Mouse (Mus musculus): ENCODE measurements around the gene Sowahc. TPM values are rescaled to one million over a fixed set of nuclear protein-coding genes. Genes with fewer than 3 reads are reported as not detected.

Sowahc gene
- total and polyA plus RNA-seq, 3 experiments = 0.36 to 2.1 (median 1.5) TPM

GRCm38 (mm10) chr10:59266097-59266496 lies 44.3 kb downstream of the Sowahc start:
- no peak for DNase-seq (ENCODE audit: low spot score)
- H3K4me3 ChIP-seq (ENCODE audit: low read depth, low read length) = no peak overlapping the region

DNA sequence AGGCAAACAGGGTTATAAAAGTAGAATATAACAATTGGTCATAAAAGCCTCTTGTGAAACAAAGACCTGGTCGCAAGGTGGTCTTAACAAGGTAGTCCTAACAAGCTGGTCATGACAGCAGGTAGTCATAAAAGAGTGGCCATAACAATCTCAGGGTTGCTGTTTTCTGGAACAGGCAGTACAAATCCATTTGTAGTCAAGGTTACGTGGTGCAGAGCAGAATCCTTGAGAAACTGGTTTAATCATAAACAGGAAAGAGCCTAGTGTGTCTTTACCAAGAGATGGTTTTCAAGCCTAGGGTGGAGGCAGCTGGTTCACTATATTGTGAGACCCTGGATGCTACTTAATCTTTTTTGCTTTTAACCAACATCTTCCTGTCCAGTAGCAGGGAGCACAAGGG lies 45.5 kb downstream of the Sowahc start:
- no peak for TF ChIP-seq GATA1 (IDR thresholded peaks at IDR 0.05; ENCODE audit: borderline replicate concordance, low read length)
- TF ChIP-seq CTCF (IDR thresholded peaks at IDR 0.05; ENCODE audit: low read depth, low read length) = no peak
- H3K36me3 ChIP-seq (replicated peaks) = no peaks in the 10 kb centered on the region
- H3K4me1 ChIP-seq (ENCODE audit: insufficient read depth, low read depth, low read length) = no peaks in the 10 kb centered on the region
- no peaks in the 10 kb centered on the region for H3K9me3 ChIP-seq (replicated peaks)
- DNase-seq (ENCODE audit: low spot score) = no peak
- no peak overlapping the region for H3K4me3 ChIP-seq (ENCODE audit: low read depth, low read length)
- H3K27me3 ChIP-seq (ENCODE audit: insufficient read depth, low read length) = 0 out of 2 replicates have a peak, but pooled peaks cover 2% of the 10 kb centered on the region
- ATAC-seq (ENCODE audit: extremely low read depth, insufficient number of reproducible peaks, low FRiP score, poor library complexity, severe bottlenecking) = no peak

More at GRCm38 (mm10) chr10:59266097-59266496, 44.3 kb downstream of the Sowahc start:
- Histone ChIP-seq H3K4me1 (ENCODE audit: insufficient read depth, low read depth, low read length) (no peaks in the 10 kb centered on the region), H3K27me3 (ENCODE audit: insufficient read depth, low read length) (0 out of 2 replicates have a peak, but pooled peaks cover 2% of the 10 kb centered on the region), H3K9me3 (replicated peaks) (no peaks in the 10 kb centered on the region), H3K36me3 (replicated peaks) (no peaks in the 10 kb centered on the region)
- ATAC-seq (ENCODE audit: extremely low read depth, insufficient number of reproducible peaks, low FRiP score, poor library complexity, severe bottlenecking) = no peak
- no peak for TF ChIP-seq CTCF (IDR thresholded peaks at IDR 0.05; ENCODE audit: low read depth, low read length)
- no peak for TF ChIP-seq GATA2 (IDR thresholded peaks at IDR 0.05; ENCODE audit: borderline replicate concordance, low read depth, low read length)
- TF ChIP-seq POLR2AphosphoS5 (IDR thresholded peaks at IDR 0.05; ENCODE audit: insufficient replicate concordance, low read depth, low read length) = no peak
- no peak for TF ChIP-seq TAL1 (conservative IDR thresholded peaks at IDR 0.05; ENCODE audit: low read depth, low read length)
- no peak for TF ChIP-seq GATA1 (IDR thresholded peaks at IDR 0.05; ENCODE audit: borderline replicate concordance, low read length)

- no peaks in the 10 kb centered on the region for H3K9me3 ChIP-seq (replicated peaks)
- 0 out of 2 replicates have a peak, but pooled peaks cover 2% of the 10 kb centered on the region for H3K27me3 ChIP-seq (ENCODE audit: insufficient read depth, low read length)
- no peak for ATAC-seq (ENCODE audit: extremely low read depth, insufficient number of reproducible peaks, low FRiP score, poor library complexity, severe bottlenecking)
- TF ChIP-seq POLR2AphosphoS5 (IDR thresholded peaks at IDR 0.05; ENCODE audit: insufficient replicate concordance, low read depth, low read length) = no peak
- no peak for TF ChIP-seq TAL1 (conservative IDR thresholded peaks at IDR 0.05; ENCODE audit: low read depth, low read length)
- no peak for TF ChIP-seq GATA2 (IDR thresholded peaks at IDR 0.05; ENCODE audit: borderline replicate concordance, low read depth, low read length)
- no peak for TF ChIP-seq GATA1 (IDR thresholded peaks at IDR 0.05; ENCODE audit: borderline replicate concordance, low read length)
- no peak for TF ChIP-seq CTCF (IDR thresholded peaks at IDR 0.05; ENCODE audit: low read depth, low read length)
- DNase-seq (ENCODE audit: low spot score) = no peak
- no peaks in the 10 kb centered on the region for H3K4me1 ChIP-seq (ENCODE audit: insufficient read depth, low read depth, low read length)
- H3K36me3 ChIP-seq (replicated peaks) = no peaks in the 10 kb centered on the region
- no peak overlapping the region for H3K4me3 ChIP-seq (ENCODE audit: low read depth, low read length)
Measured at GRCm38 (mm10) chr10:59268109-59268508, 46.4 kb downstream of the Sowahc start.

DNA sequence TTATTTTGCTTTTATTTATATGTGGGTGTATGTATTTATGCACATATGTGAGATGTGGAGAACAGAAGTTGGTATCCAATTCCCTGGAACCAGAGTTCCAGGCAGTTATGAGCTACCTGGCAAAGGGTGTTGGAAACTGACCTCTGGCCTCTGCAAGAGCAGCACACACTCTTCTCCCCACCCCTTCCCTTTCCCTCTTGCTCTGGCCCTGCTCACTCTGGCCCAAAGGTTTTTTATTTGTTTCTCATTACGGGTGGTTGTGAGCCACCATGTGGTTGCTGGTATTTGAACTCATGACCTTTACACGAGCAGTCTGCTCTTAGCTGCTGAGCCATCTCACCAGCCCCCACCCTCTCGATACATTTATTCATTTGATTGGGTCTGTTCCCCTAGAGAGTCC lies 47.0 kb downstream of the Sowahc start:
- Histone ChIP-seq H3K4me1 (ENCODE audit: insufficient read depth, low read depth, low read length) (no peaks in the 10 kb centered on the region), H3K9me3 (replicated peaks) (no peaks in the 10 kb centered on the region), H3K27me3 (ENCODE audit: insufficient read depth, low read length) (0 out of 2 replicates have a peak, but pooled peaks cover 2% of the 10 kb centered on the region), H3K4me3 (ENCODE audit: low read depth, low read length) (no peak overlapping the region), H3K36me3 (replicated peaks) (no peaks in the 10 kb centered on the region)
- DNase-seq (ENCODE audit: low spot score) (no peak), ATAC-seq (ENCODE audit: extremely low read depth, insufficient number of reproducible peaks, low FRiP score, poor library complexity, severe bottlenecking) (no peak)
- TF ChIP-seq POLR2AphosphoS5 (IDR thresholded peaks at IDR 0.05; ENCODE audit: insufficient replicate concordance, low read depth, low read length) (no peak), GATA1 (IDR thresholded peaks at IDR 0.05; ENCODE audit: borderline replicate concordance, low read length) (no peak), TAL1 (conservative IDR thresholded peaks at IDR 0.05; ENCODE audit: low read depth, low read length) (no peak), CTCF (IDR thresholded peaks at IDR 0.05; ENCODE audit: low read depth, low read length) (no peak), GATA2 (IDR thresholded peaks at IDR 0.05; ENCODE audit: borderline replicate concordance, low read depth, low read length) (no peak)

GRCm38 (mm10) chr10:59275745-59276144 lies 54.0 kb downstream of the Sowahc start:
- Histone ChIP-seq H3K36me3 (replicated peaks) (no peaks in the 10 kb centered on the region), H3K4me1 (ENCODE audit: insufficient read depth, low read depth, low read length) (no peaks in the 10 kb centered on the region), H3K9me3 (replicated peaks) (no peaks in the 10 kb centered on the region), H3K27me3 (ENCODE audit: insufficient read depth, low read length) (peaks cover 15% of the 10 kb centered on the region; the same call in 1 of the 2 replicates), H3K4me3 (ENCODE audit: low read depth, low read length) (no peak overlapping the region)
- no peak for DNase-seq (ENCODE audit: low spot score)
- no peak for TF ChIP-seq GATA2 (IDR thresholded peaks at IDR 0.05; ENCODE audit: borderline replicate concordance, low read depth, low read length)
- no peak for TF ChIP-seq GATA1 (IDR thresholded peaks at IDR 0.05; ENCODE audit: borderline replicate concordance, low read length)
- TF ChIP-seq CTCF (IDR thresholded peaks at IDR 0.05; ENCODE audit: low read depth, low read length) = no peak
- TF ChIP-seq TAL1 (conservative IDR thresholded peaks at IDR 0.05; ENCODE audit: low read depth, low read length) = no peak
- TF ChIP-seq POLR2AphosphoS5 (IDR thresholded peaks at IDR 0.05; ENCODE audit: insufficient replicate concordance, low read depth, low read length) = no peak
- no peak for ATAC-seq (ENCODE audit: extremely low read depth, insufficient number of reproducible peaks, low FRiP score, poor library complexity, severe bottlenecking)

Other genes with a start within 250 kb of the Sowahc start
- gene Sept10, start 106 bp upstream of the Sowahc start, total RNA-seq (2014; fragmentation: Nextera tagmentation) = 9.5 and 13.9 TPM in 2 replicates
- gene Sept10, start 106 bp upstream of the Sowahc start, total RNA-seq (2017) = 11.8 and 14.4 TPM in 2 replicates
- 0.75 and 1.1 TPM in 2 replicates for gene Sept10, start 106 bp upstream of the Sowahc start, polyA plus RNA-seq (2012)
- 20.6 and 34.2 TPM in 2 replicates for gene P4ha1, start 101.3 kb downstream of the Sowahc start, total RNA-seq (2014; fragmentation: Nextera tagmentation)
- gene P4ha1, start 101.3 kb downstream of the Sowahc start, total RNA-seq (2017) = 29.7 and 34.2 TPM in 2 replicates
- gene P4ha1, start 101.3 kb downstream of the Sowahc start, polyA plus RNA-seq (2012) = 1.6 and 2.3 TPM in 2 replicates
- gene Gm10273, start 173.7 kb downstream of the Sowahc start, total RNA-seq (2014; fragmentation: Nextera tagmentation) = 16.9 and 29.9 TPM in 2 replicates
- gene Gm10273, start 173.7 kb downstream of the Sowahc start, total RNA-seq (2017) = 91.5 and 111 TPM in 2 replicates
- 0.47 and 0.54 TPM in 2 replicates for gene Gm10273, start 173.7 kb downstream of the Sowahc start, polyA plus RNA-seq (2012)
- gene Pla2g12b, start 181.7 kb downstream of the Sowahc start, total RNA-seq (2014; fragmentation: Nextera tagmentation) = not detected in 2 replicates
- not detected in 2 replicates for gene Pla2g12b, start 181.7 kb downstream of the Sowahc start, total RNA-seq (2017)
- gene Pla2g12b, start 181.7 kb downstream of the Sowahc start, polyA plus RNA-seq (2012) = not detected in 2 replicates
- gene Oit3, start 219.8 kb downstream of the Sowahc start, total RNA-seq (2014; fragmentation: Nextera tagmentation) = not detected in 2 replicates
- 0.35 and 0.44 TPM in 2 replicates for gene Oit3, start 219.8 kb downstream of the Sowahc start, total RNA-seq (2017)
- gene Oit3, start 219.8 kb downstream of the Sowahc start, polyA plus RNA-seq (2012) = not detected in 2 replicates